Mouse (Mus musculus) heart, embryonic 11.5 days (tissue): ENCODE data around the gene Spata21. TPM values are rescaled to one million over a fixed set of nuclear protein-coding genes. Genes with fewer than 3 reads are reported as not detected.
A peak's percentile ranks its signal among the peaks of the same experiment; 100 is the strongest.

Experiments used
- ATAC-seq: fragments of 200-750 bp; cut with Nextera tagmentation; replicated peaks from 2 replicates; pipeline ENCODE4 v1.8.0; 2017; ENCODE audit warnings: moderate library complexity; ENCODE audit not compliant: insufficient number of reproducible peaks, low FRiP score, low TSS enrichment
- H3K27ac ChIP-seq: fragments of 300-500 bp; sonication (generic); 2 replicates; pipeline ENCODE4 v1.5.1; 2014; ENCODE audit warnings: mild to moderate bottlenecking, low read depth, low read length
- H3K27me3 ChIP-seq: fragments of 300-500 bp; sonication (generic); 2 replicates; pipeline ENCODE4 v1.6.1; 2014; ENCODE audit warnings: mild to moderate bottlenecking, low read length, mixed read lengths; ENCODE audit not compliant: control insufficient read depth, insufficient read depth
- H3K36me3 ChIP-seq: fragments of 300-500 bp; sonication (generic); 2 replicates; pipeline ENCODE4 v1.6.1; 2014; ENCODE audit warnings: mild to moderate bottlenecking, low read length, moderate library complexity, mixed read lengths; ENCODE audit not compliant: control insufficient read depth, insufficient read depth
- H3K4me1 ChIP-seq: fragments of 300-500 bp; sonication (generic); 2 replicates; pipeline ENCODE4 v1.6.1; 2014; ENCODE audit warnings: low read length; ENCODE audit not compliant: control insufficient read depth, insufficient read depth
- H3K4me2 ChIP-seq: fragments of 300-500 bp; sonication (generic); 2 replicates; pipeline ENCODE4 v1.6.1; 2014; ENCODE audit warnings: mild to moderate bottlenecking, moderate library complexity
- H3K4me3 ChIP-seq: fragments of 300-500 bp; sonication (generic); 2 replicates; pipeline ENCODE4 v1.5.1; 2014; ENCODE audit warnings: low read depth, low read length
- H3K9ac ChIP-seq: fragments of 300-500 bp; sonication (generic); 2 replicates; pipeline ENCODE4 v1.6.1; 2014; ENCODE audit warnings: mild to moderate bottlenecking, low read depth, low read length, moderate library complexity
- H3K9me3 ChIP-seq: fragments of 300-500 bp; sonication (generic); replicated peaks from 2 replicates; pipeline ENCODE4 v1.6.1; 2016; ENCODE audit warnings: low read length; ENCODE audit not compliant: control insufficient read depth
- WGBS: fragments of 180-500 bp; shearing (Covaris S2); extraction: QIAGEN DNeasy Blood & Tissue Kit; methylation state at CpG from one replicate; pipeline ENCODE4 v1.1.7; 2014; ENCODE audit not compliant: insufficient replicate concordance; 5-methylcytosine and 5-hydroxymethylcytosine counted together
- polyA plus RNA-seq: library from polyadenylated mRNA; unstranded; fragments of >200 nt; fragmentation: Nextera tagmentation; extraction: Ambion mirVana; gene quantifications from 2 replicates; pipeline ENCODE4 v1.2.1, GENCODE M21; 2014

The Spata21 gene
- polyA plus RNA-seq, 1 experiment from 2014 or later: 0.64 TPM

DNA sequence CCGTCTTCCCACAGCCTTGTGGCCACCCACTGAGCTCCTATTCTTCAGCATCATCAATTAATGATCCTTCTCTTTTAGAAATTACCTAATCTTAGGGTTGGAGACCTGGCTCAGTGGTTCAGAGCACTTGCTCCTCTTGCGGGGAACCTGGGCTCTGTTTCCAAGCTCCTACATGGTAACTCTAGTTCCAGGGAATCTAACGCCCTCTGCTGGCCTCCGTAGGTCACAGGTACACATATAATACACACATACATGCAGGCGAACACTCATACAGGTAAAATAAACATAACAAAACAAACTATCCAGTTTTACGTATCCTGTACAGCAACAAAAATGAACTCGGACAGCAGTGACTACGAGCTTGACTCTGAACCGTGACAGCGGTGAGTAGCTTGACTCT, 31.2 kb upstream of the Spata21 start:
- Histone ChIP-seq H3K9ac (no peak overlapping the region), H3K27me3 (no peaks in the 10 kb centered on the region), H3K4me3 (no peak overlapping the region), H3K4me1 (peaks cover 18% of the 10 kb centered on the region), H3K36me3 (peaks cover 2% of the 10 kb centered on the region; the same call in 1 of the 2 replicates), H3K4me2 (no peak overlapping the region), H3K9me3 (no peaks in the 10 kb centered on the region), H3K27ac (no peak overlapping the region)
- ATAC-seq: no peak
- 91% methylated on average over 10 of the region's 10 CpGs for WGBS

DNA sequence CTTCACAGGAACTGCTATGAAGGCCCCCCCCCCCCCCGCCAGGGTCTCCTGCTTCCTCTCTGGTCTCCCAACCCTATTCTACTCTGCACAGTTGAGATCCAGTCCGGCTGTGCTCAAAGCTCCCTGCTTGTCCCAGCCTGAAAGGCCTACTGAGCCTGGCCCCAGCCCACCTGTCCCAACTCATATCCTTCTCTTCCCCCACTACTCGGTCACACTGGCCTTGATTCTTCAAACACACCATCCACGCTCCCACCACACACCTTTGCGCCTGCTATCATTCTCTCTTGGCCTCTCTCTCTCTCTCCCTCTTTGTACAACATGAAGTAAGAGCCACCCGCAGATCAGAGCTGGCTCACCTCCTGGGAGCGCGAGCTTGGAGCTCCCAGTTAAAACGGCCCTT, 29.3 kb upstream of the Spata21 start:
- no peak for ATAC-seq
- Histone ChIP-seq H3K4me3 (no peak overlapping the region), H3K4me1 (peaks cover 5% of the 10 kb centered on the region), H3K9me3 (no peaks in the 10 kb centered on the region), H3K27ac (no peak overlapping the region), H3K27me3 (no peaks in the 10 kb centered on the region), H3K4me2 (no peak overlapping the region), H3K9ac (no peak overlapping the region), H3K36me3 (no peaks in the 10 kb centered on the region)
- 81% methylated on average over 8 of the region's 9 CpGs for WGBS

DNA sequence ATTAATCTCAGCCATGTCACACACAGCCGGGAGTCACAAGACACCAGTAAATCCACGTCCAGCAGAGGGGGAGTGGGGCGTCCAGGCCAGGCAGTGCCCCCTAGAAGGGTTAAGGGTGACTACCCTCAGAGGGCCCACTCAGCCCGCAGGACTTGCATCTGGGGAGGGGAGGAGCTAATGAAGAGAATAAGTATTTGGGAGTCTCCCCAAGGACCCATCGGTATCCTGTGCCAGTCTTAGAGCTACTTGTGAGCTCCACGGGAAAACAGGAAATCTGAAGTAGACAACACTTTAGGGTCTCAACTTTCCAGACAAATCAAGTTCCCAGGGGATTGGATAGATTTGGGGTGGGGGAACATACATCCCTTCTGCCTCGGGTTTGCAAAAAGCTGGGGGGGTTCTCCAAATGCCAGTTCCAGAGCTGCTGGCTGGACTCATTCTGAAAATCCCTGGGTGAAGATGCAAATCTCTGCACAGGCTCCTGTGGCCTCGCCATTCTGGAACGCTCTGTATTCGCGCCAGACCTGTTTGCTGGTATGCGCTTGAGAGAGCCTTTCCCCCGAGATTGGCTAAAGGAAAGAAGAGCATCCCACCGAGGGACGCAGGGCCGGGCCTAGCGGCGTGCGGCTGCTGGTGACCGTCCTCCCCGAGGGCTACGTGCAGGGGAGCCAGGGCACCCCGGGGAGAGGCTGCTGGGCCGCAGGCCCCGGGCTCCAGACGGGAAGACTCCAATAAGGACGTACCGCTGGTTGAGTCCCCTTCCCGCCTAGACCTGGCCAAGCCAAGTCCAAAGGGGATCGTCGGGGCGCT, 28.3 kb upstream of the Spata21 start:
- H3K9me3 ChIP-seq: no peaks in the 10 kb centered on the region
- 3% methylated on average over 31 of the region's 32 CpGs for WGBS

DNA sequence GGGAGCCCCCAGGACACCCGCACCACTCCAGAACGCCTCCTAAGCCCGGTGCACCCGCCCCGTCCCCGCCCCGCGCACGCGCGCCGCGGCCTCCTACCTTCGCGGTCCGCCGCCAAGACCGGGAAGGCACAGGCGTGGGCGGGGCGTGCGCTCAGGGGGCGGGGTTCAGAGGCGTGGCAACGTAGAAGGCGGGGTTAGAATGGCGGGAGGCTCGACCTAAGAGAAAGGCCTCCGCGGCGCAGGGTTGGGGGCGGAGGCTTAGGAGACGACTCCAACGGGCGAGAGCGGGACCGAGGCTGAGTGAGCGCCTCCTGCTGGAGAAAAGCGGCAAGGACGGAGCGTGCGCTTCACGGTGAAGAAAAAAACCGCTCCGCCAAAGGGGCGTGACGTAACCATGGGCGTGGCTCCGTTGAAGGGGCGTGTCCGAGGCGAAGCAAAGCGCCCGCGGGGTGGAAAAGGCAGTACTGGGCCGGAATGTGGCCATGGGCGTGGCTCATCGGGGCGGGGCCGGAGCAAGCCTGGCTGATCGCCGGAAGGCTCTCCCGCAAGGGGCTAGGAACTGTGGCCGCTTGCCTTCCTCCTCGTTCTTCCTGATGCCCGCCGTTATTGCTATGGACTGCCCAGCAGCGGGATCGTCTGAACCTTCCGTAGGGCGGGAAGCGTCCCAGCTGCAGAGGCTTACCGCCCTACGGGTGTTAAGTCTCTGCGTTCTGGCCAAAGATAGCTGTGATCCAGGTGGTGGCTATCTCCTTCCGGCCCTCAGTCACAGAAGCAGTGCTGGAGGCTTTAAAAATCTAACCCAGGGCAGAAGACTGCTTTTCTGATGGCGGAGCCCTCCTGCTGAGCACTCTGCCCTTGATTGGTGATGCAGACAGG, 27.5 kb upstream of the Spata21 start, which contains the start of gene Crocc:
Gene Crocc (minus strand): TSS at position 125 of the 876 bp plus-strand sequence.
- Histone ChIP-seq H3K36me3 (no peaks in the 10 kb centered on the region), H3K9ac (peak within 1 kb of the TSS; percentile 88), H3K4me3 (peak within 1 kb of the TSS; percentile 67), H3K27ac (peak within 1 kb of the TSS; percentile 87), H3K27me3 (no peaks in the 10 kb centered on the region), H3K4me1 (peaks cover 5% of the 10 kb centered on the region), H3K4me2 (peak within 1 kb of the TSS; percentile 91), H3K9me3 (no peaks in the 10 kb centered on the region)
- ATAC-seq: peak; percentile 92
- WGBS: under 1% methylated on average over 67 of the region's 77 CpGs

More for the DNA sequence above, 28.3 kb upstream of the Spata21 start:
- peak overlapping the region; percentile 88 for H3K9ac ChIP-seq
- ATAC-seq: no peak
- peak overlapping the region; percentile 91 for H3K4me2 ChIP-seq
- H3K27me3 ChIP-seq: no peaks in the 10 kb centered on the region
- H3K4me1 ChIP-seq: peaks cover 5% of the 10 kb centered on the region
- peak overlapping the region; percentile 86 for H3K27ac ChIP-seq
- H3K36me3 ChIP-seq: no peaks in the 10 kb centered on the region
- H3K4me3 ChIP-seq: peak overlapping the region; percentile 67

DNA sequence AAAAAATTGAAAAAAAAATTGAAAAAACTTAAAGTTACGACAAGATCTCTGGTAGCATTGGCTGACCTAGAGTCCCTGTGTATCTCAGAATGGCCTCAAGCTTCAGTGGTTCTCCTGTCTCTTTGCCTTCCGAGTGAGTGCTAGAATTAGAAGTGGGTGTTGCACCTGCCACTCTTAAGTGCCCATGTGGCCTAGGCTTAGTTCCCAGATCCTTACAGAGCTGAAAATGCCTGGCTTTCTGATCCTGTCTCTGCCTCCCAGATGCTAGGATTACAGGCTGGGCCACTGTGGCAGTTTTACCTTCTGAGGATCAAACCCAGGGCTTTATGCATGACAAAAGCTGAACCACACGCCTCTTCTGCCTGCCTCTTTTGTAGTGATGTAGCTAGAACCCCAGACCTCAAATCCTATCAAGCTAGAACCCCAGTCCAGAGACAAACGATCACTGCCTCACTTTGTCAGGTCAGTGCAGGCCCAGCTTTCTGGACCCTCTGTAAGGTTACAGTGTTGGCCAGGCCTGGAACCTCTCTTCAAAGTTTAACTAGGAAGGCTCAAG, 24.0 kb upstream of the Spata21 start:
- no peak overlapping the region for H3K27ac ChIP-seq
- peaks cover 13% of the 10 kb centered on the region for H3K4me1 ChIP-seq
- H3K9ac ChIP-seq: no peak overlapping the region

DNA sequence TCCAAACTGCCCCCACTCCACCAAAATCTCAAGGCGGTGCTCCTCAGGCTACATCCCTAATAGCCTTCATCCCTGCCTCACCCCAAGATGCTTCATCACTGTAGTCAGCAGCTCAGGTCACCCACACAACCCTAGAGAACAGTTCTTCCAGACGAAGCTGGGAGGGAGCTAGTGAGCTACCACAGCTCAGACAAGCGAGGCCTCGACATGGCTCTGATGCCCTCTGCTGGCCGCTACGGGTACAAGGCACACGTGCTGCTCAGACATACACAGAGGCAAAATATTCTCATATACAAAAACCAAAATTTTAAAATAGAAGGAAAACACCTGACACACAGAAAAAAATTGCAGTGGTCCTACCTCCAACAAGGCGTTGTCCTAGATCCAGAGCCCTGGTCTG, 23.0 kb upstream of the Spata21 start:
- Histone ChIP-seq H3K4me3 (no peak overlapping the region), H3K4me1 (peaks cover 12% of the 10 kb centered on the region), H3K27ac (no peak overlapping the region), H3K9ac (no peak overlapping the region), H3K36me3 (peaks cover 37% of the 10 kb centered on the region), H3K4me2 (no peak overlapping the region), H3K9me3 (no peaks in the 10 kb centered on the region), H3K27me3 (no peaks in the 10 kb centered on the region)
- ATAC-seq: no peak
- WGBS: 5% methylated on average over 8 of the region's 8 CpGs

More for the DNA sequence above, 24.0 kb upstream of the Spata21 start:
- ATAC-seq: no peak
- H3K4me3 ChIP-seq: no peak overlapping the region
- H3K4me2 ChIP-seq: no peak overlapping the region
- no peaks in the 10 kb centered on the region for H3K27me3 ChIP-seq
- H3K9me3 ChIP-seq: no peaks in the 10 kb centered on the region
- 76% methylated on average over 4 of the region's 4 CpGs for WGBS
- H3K36me3 ChIP-seq: peaks cover 30% of the 10 kb centered on the region

DNA sequence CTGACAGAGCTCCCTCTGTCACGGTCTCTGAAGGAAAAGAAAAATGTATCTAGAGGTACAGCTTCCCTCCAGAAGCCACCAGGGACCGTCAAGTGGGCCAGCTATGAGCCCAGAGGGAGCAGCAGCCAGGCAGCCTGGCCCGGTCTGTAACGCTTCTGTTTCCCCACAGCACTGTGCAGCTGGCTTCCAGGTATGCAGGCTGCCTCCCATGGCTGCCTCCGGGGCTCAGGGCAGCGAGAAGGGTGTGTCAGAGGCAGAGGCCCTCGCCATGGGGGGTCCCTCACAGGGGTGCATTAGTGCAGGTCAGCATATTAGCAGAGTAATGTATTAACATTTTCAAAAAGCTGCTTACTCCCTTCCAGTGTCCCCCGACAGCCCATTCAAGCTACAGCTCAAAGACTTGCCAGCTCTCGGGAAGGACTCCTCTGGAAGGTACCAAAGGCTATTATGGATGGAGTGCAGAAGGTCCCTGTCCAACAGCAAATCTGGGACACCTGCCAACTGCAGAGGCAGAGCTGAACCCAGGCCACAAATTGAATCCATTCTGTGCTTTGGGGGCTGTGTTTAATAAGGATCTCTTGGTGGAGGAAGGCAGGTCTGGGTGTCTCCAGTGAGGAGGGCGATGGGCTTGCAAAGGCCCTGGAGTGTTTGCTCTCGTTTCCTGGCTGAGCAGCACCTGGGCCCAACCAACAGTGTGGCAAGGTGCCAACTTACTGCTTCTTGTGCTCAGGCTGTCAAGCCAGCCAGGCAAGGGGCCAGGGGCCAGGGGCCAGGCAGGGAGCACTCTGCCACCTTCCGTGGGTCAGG, 21.2 kb upstream of the Spata21 start:
- Histone ChIP-seq H3K36me3 (peaks cover 43% of the 10 kb centered on the region), H3K4me1 (peaks cover 12% of the 10 kb centered on the region), H3K27ac (no peak overlapping the region), H3K4me2 (no peak overlapping the region), H3K9ac (no peak overlapping the region), H3K27me3 (no peaks in the 10 kb centered on the region), H3K9me3 (no peaks in the 10 kb centered on the region), H3K4me3 (no peak overlapping the region)
- 86% methylated on average over 12 of the region's 12 CpGs for WGBS
- ATAC-seq: no peak
